In genomic region chr19:14802909-14803650, GRCm38 (mm10) we compare ENCODE assay signal across 13 mouse cellular contexts.
A peak's percentile ranks its signal among the peaks of the same experiment; 100 is the strongest.
DNase-seq lines count a peak whose midpoint lies in the region; ATAC-seq and TF ChIP-seq lines count a peak whose summit lies in the region.
"Had no signal": no experiment of that assay in that cellular context is flagged by ENCODE, and none has a peak within 500 bp of the region (broad histone marks: within the 10 kb centered on the region; RNA-seq: fewer than 3 reads in every experiment).

No protein-coding gene starts in this region.

- no peak overlapping the region for H3K9ac ChIP-seq in kidney, postnatal 0 days (ENCODE audit: low read depth, low read length)
- no peak overlapping the region for H3K9ac ChIP-seq in forebrain, embryonic 15.5 days (replicated peaks)
- no peak overlapping the region for H3K9ac ChIP-seq in midbrain, embryonic 16.5 days (ENCODE audit: low read depth, low read length)

- no peak for TF ChIP-seq CTCF in kidney, postnatal 0 days (IDR thresholded peaks at IDR 0.05; ENCODE audit: low read depth)

- H3K36me3 ChIP-seq in kidney, postnatal 0 days (ENCODE audit: insufficient read depth, low read length): no peaks in the 10 kb centered on the region
- no peaks in the 10 kb centered on the region for H3K36me3 ChIP-seq in forebrain, embryonic 15.5 days
- no peaks in the 10 kb centered on the region for H3K36me3 ChIP-seq in midbrain, embryonic 16.5 days (ENCODE audit: control insufficient read depth, insufficient read depth, low read length)

- H3K27ac ChIP-seq in kidney, postnatal 0 days: no peak overlapping the region
- H3K27ac ChIP-seq in forebrain, embryonic 15.5 days (replicated peaks): no peak overlapping the region
- H3K27ac ChIP-seq in midbrain, embryonic 16.5 days (ENCODE audit: low read length): peak overlapping the region; percentile 50

- intact Hi-C loops in left cerebral cortex, postnatal 36 days (cut with DNase I): no loop called here
- intact Hi-C loops in left cerebral cortex, postnatal 25 days (cut with DNase I): no loop called here

- H3K9me3 ChIP-seq in kidney, postnatal 0 days (replicated peaks; ENCODE audit: low read length): no peaks in the 10 kb centered on the region
- no peaks in the 10 kb centered on the region for H3K9me3 ChIP-seq in forebrain, embryonic 15.5 days
- no peaks in the 10 kb centered on the region for H3K9me3 ChIP-seq in midbrain, embryonic 16.5 days (replicated peaks; ENCODE audit: control insufficient read depth, low read length, poor library complexity, severe bottlenecking)
- H3K9me3 ChIP-seq: megakaryocyte, embryonic 14.5 days had no signal

- H3K4me1 ChIP-seq in kidney, postnatal 0 days (replicated peaks; ENCODE audit: insufficient read depth, low read length): no peaks in the 10 kb centered on the region
- H3K4me1 ChIP-seq in forebrain, embryonic 15.5 days: peaks cover 13% of the 10 kb centered on the region
- H3K4me1 ChIP-seq in midbrain, embryonic 16.5 days (ENCODE audit: control insufficient read depth, insufficient read depth, low read length): peaks cover 11% of the 10 kb centered on the region
- H3K4me1 ChIP-seq: megakaryocyte, embryonic 14.5 days had no signal

- H3K4me2 ChIP-seq in kidney, postnatal 0 days (ENCODE audit: low read length): no peak overlapping the region
- H3K4me2 ChIP-seq in forebrain, embryonic 15.5 days (replicated peaks): no peak overlapping the region
- 0 out of 2 replicates have a peak overlapping the region, but pooled peaks have one; percentile 9 for H3K4me2 ChIP-seq in midbrain, embryonic 16.5 days (ENCODE audit: low read length)

- H3K27me3 ChIP-seq in kidney, postnatal 0 days (ENCODE audit: insufficient read depth, low read length): no peaks in the 10 kb centered on the region
- 0 out of 2 replicates have a peak, but pooled peaks cover 3% of the 10 kb centered on the region for H3K27me3 ChIP-seq in forebrain, embryonic 15.5 days
- no peaks in the 10 kb centered on the region for H3K27me3 ChIP-seq in midbrain, embryonic 16.5 days (ENCODE audit: control insufficient read depth, insufficient read depth, low read depth, low read length)
- H3K27me3 ChIP-seq: megakaryocyte, embryonic 14.5 days had no signal

- DNase-seq in cerebellum, postnatal 10 days: peak; percentile 23 to 42
- no peak for DNase-seq in cerebellum, adult 9-11 months
- DNase-seq in kidney, postnatal 0 days (ENCODE audit: low spot score): peak; percentile 24
- DNase-seq in kidney, postnatal 14 days: no peak
- DNase-seq in left cerebral cortex, postnatal 36 days (ENCODE audit: low spot score in 2 of 2): no peak
- DNase-seq in left cerebral cortex, postnatal 25 days (ENCODE audit: low spot score in 2 of 2): no peak
- DNase-seq: adrenal gland, postnatal 10 days; heart, postnatal 36 days; kidney, adult 11 months; spleen, adult 18-20 months had no signal

- ATAC-seq in kidney, postnatal 0 days (replicated peaks; ENCODE audit: low FRiP score, low read depth): no peak
- peak; percentile 51; the same call in 1 of the 2 replicates for ATAC-seq in forebrain, embryonic 15.5 days (replicated peaks)
- ATAC-seq in midbrain, embryonic 16.5 days: peak; percentile 64

- WGBS in kidney, postnatal 0 days: 17% methylated on average over 5 of the region's 5 CpGs
- 23% methylated on average over 5 of the region's 5 CpGs for WGBS in forebrain, embryonic 15.5 days
- WGBS in midbrain, embryonic 16.5 days: 12% methylated on average over 5 of the region's 5 CpGs

- H3K4me3 ChIP-seq in kidney, postnatal 0 days (replicated peaks; ENCODE audit: low read depth, low read length): no peak overlapping the region
- no peak overlapping the region for H3K4me3 ChIP-seq in forebrain, embryonic 15.5 days
- no peak overlapping the region for H3K4me3 ChIP-seq in midbrain, embryonic 16.5 days (ENCODE audit: low read depth, low read length)
- H3K4me3 ChIP-seq: megakaryocyte, embryonic 14.5 days had no signal

Comparison
In these comparisons a context has a peak if more than half of its experiments do, and no peak if none do; other contexts are left out.
1. DNase-seq: peak in cerebellum, postnatal 10 days (2 of 2) and kidney, postnatal 0 days (single experiment); none in cerebellum, adult 9-11 months (single experiment), kidney, postnatal 14 days (single experiment), left cerebral cortex, postnatal 36 days (0 of 2) and left cerebral cortex, postnatal 25 days (0 of 2).